Mouse (Mus musculus): Measurements from ENCODE around the gene Kit.

- TF ChIP-seq CTCF (IDR thresholded peaks at IDR 0.05; ENCODE audit: low read depth) (no peak), EP300 (IDR thresholded peaks at IDR 0.05; ENCODE audit: low read depth) (no peak)
Observed at GRCm38 (mm10) chr5:75658575-75658974, 83.9 kb downstream of the Kit start.
